Mouse (Mus musculus) spleen, adult 2 months (tissue): Measurements from ENCODE around the gene Disp1.

Source experiments
- CTCF ChIP-seq: fragments of 200-500 bp; IDR thresholded peaks from 2 replicates; pipeline ENCODE4 v1.5.1; 2011; ENCODE audit warnings: mild to moderate bottlenecking, inconsistent platforms; ENCODE audit not compliant: insufficient read depth, insufficient read length, insufficient replicate concordance; ENCODE audit errors: extremely low read depth
- POLR2A ChIP-seq: fragments of 200-500 bp; IDR thresholded peaks from 2 replicates; pipeline ENCODE4 v1.6.1; 2011; ENCODE audit warnings: low read depth, low read length, inconsistent platforms

- TF ChIP-seq POLR2A (no peak), CTCF (no peak)
Measured at GRCm38 (mm10) chr1:183047913-183048523, 173.3 kb downstream of the Disp1 start.
